Mouse (Mus musculus): ENCODE measurements around the gene Sycn.

GRCm38 (mm10) chr7:28495426-28495825 is 45.3 kb upstream of the Sycn start:
- TF ChIP-seq POLR2A (IDR thresholded peaks at IDR 0.05; ENCODE audit: control insufficient read depth, low read depth, low read length) (no peak), CTCF (IDR thresholded peaks at IDR 0.05; ENCODE audit: control insufficient read depth, insufficient read depth, insufficient replicate concordance, low read depth, low read length) (no peak)
